Mouse (Mus musculus) granulocyte monocyte progenitor cell, adult 5-6 weeks (primary cell): ENCODE measurements around the gene Cpd. TPM values are rescaled to one million over a fixed set of nuclear protein-coding genes. Genes with fewer than 3 reads are reported as not detected.

ENCODE experiments used
- total RNA-seq, 2 experiments: library from RNA; stranded (forward) in 1 of 2; stranded (reverse) in 1 of 2; fragments of 200-712, 200-1000 nt in 1 of 2; fragments of >200 nt in 1 of 2; fragmentation: Nextera tagmentation in 1 of 2; gene quantifications; 2 replicates each; pipeline ENCODE4 v1.2.3; 2014 to 2017

Cpd gene
- total RNA-seq, 2 experiments from 2014 or later: 13.5 to 22.2 TPM

Other genes starting within 250 kb of the Cpd start
- 39.3 and 53.0 TPM in 2 replicates for gene Abr, start 224.7 kb downstream of the Cpd start, total RNA-seq (2014; fragmentation: Nextera tagmentation)
- gene Abr, start 224.7 kb downstream of the Cpd start, total RNA-seq (2017): 48.2 and 54.3 TPM in 2 replicates
- not detected in 2 replicates for gene Bhlha9, start 174.5 kb downstream of the Cpd start, total RNA-seq (2014; fragmentation: Nextera tagmentation)
- gene Bhlha9, start 174.5 kb downstream of the Cpd start, total RNA-seq (2017): not detected in 2 replicates
- not detected in 2 replicates for gene Trarg1, start 167.2 kb downstream of the Cpd start, total RNA-seq (2014; fragmentation: Nextera tagmentation)
- not detected in 2 replicates for gene Trarg1, start 167.2 kb downstream of the Cpd start, total RNA-seq (2017)
- gene Gosr1, start 83.4 kb downstream of the Cpd start, total RNA-seq (2014; fragmentation: Nextera tagmentation): 14.7 and 14.9 TPM in 2 replicates
- 47.4 and 93.8 TPM in 2 replicates for gene Gosr1, start 83.4 kb downstream of the Cpd start, total RNA-seq (2017)
- not detected in 2 replicates for gene Tmigd1, start 55.1 kb upstream of the Cpd start, total RNA-seq (2014; fragmentation: Nextera tagmentation)
- not detected in 2 replicates for gene Tmigd1, start 55.1 kb upstream of the Cpd start, total RNA-seq (2017)
- 83.3 and 85.8 TPM in 2 replicates for gene Blmh, start 77.8 kb upstream of the Cpd start, total RNA-seq (2014; fragmentation: Nextera tagmentation)
- gene Blmh, start 77.8 kb upstream of the Cpd start, total RNA-seq (2017): 226 and 238 TPM in 2 replicates
- not detected in 2 replicates for gene Slc6a4, start 151.6 kb upstream of the Cpd start, total RNA-seq (2014; fragmentation: Nextera tagmentation)
- gene Slc6a4, start 151.6 kb upstream of the Cpd start, total RNA-seq (2017): not detected in 2 replicates
- gene Nsrp1, start 231.4 kb upstream of the Cpd start, total RNA-seq (2014; fragmentation: Nextera tagmentation): 15.6 and 22.8 TPM in 2 replicates
- gene Nsrp1, start 231.4 kb upstream of the Cpd start, total RNA-seq (2017): 18.2 and 22.8 TPM in 2 replicates